In genomic region chr9:26742817-26743216, GRCm38 (mm10) we compare ENCODE assay signal across 16 mouse cellular contexts. TPM values are rescaled to one million over a fixed set of nuclear protein-coding genes. Genes with fewer than 3 reads are reported as not detected.
DNase-seq lines count a peak whose midpoint lies in the region; ATAC-seq lines count a peak whose summit lies in the region.
"Had no signal": no experiment of that assay in that cellular context is flagged by ENCODE, and none has a peak within 500 bp of the region (broad histone marks: within the 10 kb centered on the region; RNA-seq: fewer than 3 reads in every experiment).

No protein-coding gene starts in this region.

- no peaks in the 10 kb centered on the region for H3K27me3 ChIP-seq in forebrain, embryonic 13.5 days
- H3K27me3 ChIP-seq in forebrain, embryonic 10.5 days (ENCODE audit: poor library complexity, severe bottlenecking): peaks cover 18% of the 10 kb centered on the region
- no peaks in the 10 kb centered on the region for H3K27me3 ChIP-seq in hindbrain, embryonic 15.5 days
- H3K27me3 ChIP-seq in hindbrain, embryonic 12.5 days: no peaks in the 10 kb centered on the region
- H3K27me3 ChIP-seq: intestine, embryonic 15.5 days; limb, embryonic 15.5 days; lung, embryonic 15.5 days; megakaryocyte, embryonic 14.5 days had no signal

- H3K27ac ChIP-seq in forebrain, embryonic 13.5 days: no peak overlapping the region
- H3K27ac ChIP-seq in forebrain, embryonic 10.5 days: no peak overlapping the region
- H3K27ac ChIP-seq in hindbrain, embryonic 15.5 days (replicated peaks): no peak overlapping the region
- H3K27ac ChIP-seq in hindbrain, embryonic 12.5 days: no peak overlapping the region
- H3K27ac ChIP-seq: intestine, embryonic 15.5 days; limb, embryonic 15.5 days; lung, embryonic 15.5 days had no signal

- H3K4me2 ChIP-seq in forebrain, embryonic 13.5 days: no peak overlapping the region
- H3K4me2 ChIP-seq in hindbrain, embryonic 15.5 days: no peak overlapping the region
- H3K4me2 ChIP-seq in hindbrain, embryonic 12.5 days (replicated peaks): no peak overlapping the region
- H3K4me2 ChIP-seq: intestine, embryonic 15.5 days; limb, embryonic 15.5 days; lung, embryonic 15.5 days had no signal

- peaks cover 4% of the 10 kb centered on the region; the same call in 1 of the 2 replicates for H3K4me1 ChIP-seq in forebrain, embryonic 13.5 days
- H3K4me1 ChIP-seq in forebrain, embryonic 10.5 days: peaks cover 10% of the 10 kb centered on the region
- H3K4me1 ChIP-seq in hindbrain, embryonic 15.5 days (replicated peaks): peaks cover 30% of the 10 kb centered on the region
- 0 out of 2 replicates have a peak, but pooled peaks cover under 1% of the 10 kb centered on the region for H3K4me1 ChIP-seq in hindbrain, embryonic 12.5 days
- H3K4me1 ChIP-seq: intestine, embryonic 15.5 days; limb, embryonic 15.5 days; lung, embryonic 15.5 days; megakaryocyte, embryonic 14.5 days had no signal

- H3K9me3 ChIP-seq in forebrain, embryonic 13.5 days (replicated peaks): no peaks in the 10 kb centered on the region
- H3K9me3 ChIP-seq in forebrain, embryonic 10.5 days: no peaks in the 10 kb centered on the region
- H3K9me3 ChIP-seq in hindbrain, embryonic 15.5 days: no peaks in the 10 kb centered on the region
- H3K9me3 ChIP-seq in hindbrain, embryonic 12.5 days (replicated peaks): no peaks in the 10 kb centered on the region
- H3K9me3 ChIP-seq: intestine, embryonic 15.5 days; limb, embryonic 15.5 days; lung, embryonic 15.5 days; megakaryocyte, embryonic 14.5 days had no signal

- no peak for DNase-seq in forebrain, embryonic 10.5 days (ENCODE audit: extremely low spot score, low spot score)
- peak; percentile 85 for DNase-seq in brain, adult 2 months (ENCODE audit: low read depth, low spot score)
- DNase-seq in left cerebral cortex, postnatal 25 days (ENCODE audit: low spot score in 2 of 2): peak; percentile 48 to 85
- no peak for DNase-seq in adrenal gland, postnatal 14 days
- no peak for DNase-seq in kidney, adult 11 months
- DNase-seq: adrenal gland, postnatal 10 days; kidney, postnatal 4 days; thymus, postnatal 25 days had no signal

- intact Hi-C loops in left cerebral cortex, postnatal 25 days (cut with DNase I): loop anchor here (5.0 kb wide), 1 partner anchor 196 kb away; no protein-coding TSS in a partner anchor

- H3K36me3 ChIP-seq in forebrain, embryonic 13.5 days (ENCODE audit: poor library complexity, severe bottlenecking): peaks cover 6% of the 10 kb centered on the region; the same call in 1 of the 2 replicates
- H3K36me3 ChIP-seq in forebrain, embryonic 10.5 days (replicated peaks): no peaks in the 10 kb centered on the region
- no peaks in the 10 kb centered on the region; the same call in 1 of the 2 replicates for H3K36me3 ChIP-seq in hindbrain, embryonic 15.5 days
- H3K36me3 ChIP-seq in hindbrain, embryonic 12.5 days: no peaks in the 10 kb centered on the region
- H3K36me3 ChIP-seq: intestine, embryonic 15.5 days; limb, embryonic 15.5 days; lung, embryonic 15.5 days had no signal

- peak; percentile 2; the same call in 1 of the 2 replicates for ATAC-seq in forebrain, embryonic 13.5 days
- ATAC-seq in hindbrain, embryonic 15.5 days (ENCODE audit: low FRiP score, low read depth): peak; percentile 38; the same call in 1 of the 2 replicates
- no peak for ATAC-seq in hindbrain, embryonic 12.5 days (ENCODE audit: low FRiP score)
- ATAC-seq: intestine, embryonic 15.5 days had no signal

- H3K9ac ChIP-seq in forebrain, embryonic 13.5 days: no peak overlapping the region
- no peak overlapping the region for H3K9ac ChIP-seq in hindbrain, embryonic 15.5 days
- H3K9ac ChIP-seq in hindbrain, embryonic 12.5 days: no peak overlapping the region
- H3K9ac ChIP-seq: intestine, embryonic 15.5 days; limb, embryonic 15.5 days; lung, embryonic 15.5 days had no signal

- 91% methylated on average over 3 of the region's 3 CpGs for WGBS in forebrain, embryonic 13.5 days
- WGBS in forebrain, embryonic 10.5 days: 92% methylated on average over 3 of the region's 3 CpGs
- 83% methylated on average over 3 of the region's 3 CpGs for WGBS in hindbrain, embryonic 15.5 days
- 89% methylated on average over 3 of the region's 3 CpGs for WGBS in hindbrain, embryonic 12.5 days

- no peak overlapping the region for H3K4me3 ChIP-seq in forebrain, embryonic 13.5 days
- H3K4me3 ChIP-seq in forebrain, embryonic 10.5 days: no peak overlapping the region
- H3K4me3 ChIP-seq in hindbrain, embryonic 15.5 days: no peak overlapping the region
- H3K4me3 ChIP-seq in hindbrain, embryonic 12.5 days: no peak overlapping the region
- H3K4me3 ChIP-seq: intestine, embryonic 15.5 days; limb, embryonic 15.5 days; lung, embryonic 15.5 days; megakaryocyte, embryonic 14.5 days had no signal

RNA-seq across cellular contexts. Expression of gene B3gat1, which starts 9.3 kb away (rescaled TPM):
- 13.6 TPM in 2 replicates for polyA plus RNA-seq in forebrain, embryonic 13.5 days (2015; fragmentation: Nextera tagmentation; extraction: Ambion mirVana)
- polyA plus RNA-seq in forebrain, embryonic 10.5 days (2016; fragmentation: Nextera tagmentation; extraction: Ambion mirVana): 1.8 and 2.3 TPM in 2 replicates
- polyA plus RNA-seq in hindbrain, embryonic 15.5 days (2015; fragmentation: Nextera tagmentation; extraction: Ambion mirVana): 41.1 and 51.0 TPM in 2 replicates
- polyA plus RNA-seq in hindbrain, embryonic 12.5 days (2016; fragmentation: Nextera tagmentation; extraction: Ambion mirVana): 16.0 and 17.0 TPM in 2 replicates
- total RNA-seq in left cerebral cortex, postnatal 25 days (2021): 100 to 1,000 TPM; 208 to 226 TPM
- 0.67 and 1.2 TPM in 2 replicates for total RNA-seq in adrenal gland, postnatal 14 days (2021)
- polyA plus RNA-seq: heart, embryonic 16.5 days had no signal

Comparison
In these comparisons a context has a peak if more than half of its experiments do, and no peak if none do; other contexts are left out.
1. DNase-seq: peak in brain, adult 2 months (single experiment) and left cerebral cortex, postnatal 25 days (2 of 2); none in forebrain, embryonic 10.5 days (single experiment), adrenal gland, postnatal 14 days (single experiment) and kidney, adult 11 months (single experiment).